Mouse (Mus musculus) left cerebral cortex, postnatal 10 days (tissue): ENCODE results near the gene Ntn5. TPM values are rescaled to one million over a fixed set of nuclear protein-coding genes. Genes with fewer than 3 reads are reported as not detected.

Experiments used
- DNase-seq, 2 experiments: peaks; one replicate each; pipeline ENCODE4 v3.0.0; 2021 to 2022; ENCODE audit warnings: low spot score in 2 of 2, mixed read lengths in 1 of 2; ENCODE audit errors: extremely low spot score in 1 of 2
- intact Hi-C: fragments of 180-260 bp; cut with DNase I; formaldehyde crosslinking; loops from one replicate; pipeline ENCODE4 v1.15.1; 2025
- total RNA-seq, 2 experiments: library from RNA; stranded (reverse); gene quantifications; 2 replicates each; pipeline ENCODE4 v1.2.3; 2021

The Ntn5 gene
- total RNA-seq, 2 experiments from 2014 or later: 0.45 to 0.47 TPM

- intact Hi-C loops: loop anchor here (10.0 kb wide), 1 partner anchor 214 kb away; no protein-coding TSS in a partner anchor
- DNase-seq: no peak
Measured at GRCm38 (mm10) chr7:45689099-45689498, 5.3 kb downstream of the Ntn5 start.

- DNase-seq: no peak
- intact Hi-C loops: loop anchor here (5.0 to 10.0 kb wide), 2 partner anchors 82 to 215 kb away; no protein-coding TSS in a partner anchor
Measured at GRCm38 (mm10) chr7:45689800-45690199, 6.0 kb downstream of the Ntn5 start.

- no peak for DNase-seq
- intact Hi-C loops: loop anchor here (5.0 kb wide), 1 partner anchor 85 kb away; no protein-coding TSS in a partner anchor
Measured at GRCm38 (mm10) chr7:45692364-45692763, 8.5 kb downstream of the Ntn5 start.

- peak in 1 of 2 experiments; percentile 36 for DNase-seq
- intact Hi-C loops: loop anchor here (5.0 kb wide), 1 partner anchor 87 kb away; no protein-coding TSS in a partner anchor
Measured at GRCm38 (mm10) chr7:45693921-45694591, 10.2 kb downstream of the Ntn5 start, which contains the start of gene Sec1. TSS of gene Sec1 (minus strand) at chr7:45694402.

GRCm38 (mm10) chr7:45695098-45695497 is 11.3 kb downstream of the Ntn5 start:
- no peak for DNase-seq
- intact Hi-C loops: no loop called here

- DNase-seq: no peak
- intact Hi-C loops: no loop called here
Measured at GRCm38 (mm10) chr7:45697894-45698293, 14.1 kb downstream of the Ntn5 start.

- intact Hi-C loops: no loop called here
Measured at GRCm38 (mm10) chr7:45699523-45700141, 15.8 kb downstream of the Ntn5 start, which contains the start of gene Car11. TSS of gene Car11 (plus strand) at chr7:45699843.

GRCm38 (mm10) chr7:45700301-45701015 is 16.6 kb downstream of the Ntn5 start:
- intact Hi-C loops: no loop called here
- peak in 1 of 2 experiments; percentile 80 for DNase-seq

More at GRCm38 (mm10) chr7:45699523-45700141, 15.8 kb downstream of the Ntn5 start, which contains the start of gene Car11:
- peak in 1 of 2 experiments; percentile 74 for DNase-seq

GRCm38 (mm10) chr7:45701072-45701471 is 17.2 kb downstream of the Ntn5 start:
- intact Hi-C loops: no loop called here
- DNase-seq: no peak

- intact Hi-C loops: no loop called here
- DNase-seq: no peak
Measured at GRCm38 (mm10) chr7:45701607-45702006, 17.8 kb downstream of the Ntn5 start.

GRCm38 (mm10) chr7:45702316-45702715 is 18.5 kb downstream of the Ntn5 start:
- no peak for DNase-seq
- intact Hi-C loops: no loop called here

GRCm38 (mm10) chr7:45702809-45703520 is 19.1 kb downstream of the Ntn5 start:
- DNase-seq: no peak
- intact Hi-C loops: no loop called here

- DNase-seq: peak in 1 of 2 experiments; percentile 65
- intact Hi-C loops: no loop called here
Measured at GRCm38 (mm10) chr7:45703521-45704033, 19.8 kb downstream of the Ntn5 start.

- intact Hi-C loops: no loop called here
Measured at GRCm38 (mm10) chr7:45704046-45704559, 20.3 kb downstream of the Ntn5 start.

GRCm38 (mm10) chr7:45704730-45705442 is 21.1 kb downstream of the Ntn5 start, which contains the start of gene Dbp:
TSS of gene Dbp (plus strand) at chr7:45705088.
- intact Hi-C loops: no loop called here
- peak; percentile 99 to 100 for DNase-seq

More at GRCm38 (mm10) chr7:45704046-45704559, 20.3 kb downstream of the Ntn5 start:
- peak; percentile 80 to 84 for DNase-seq

- intact Hi-C loops: no loop called here
- DNase-seq: peak in 1 of 2 experiments; percentile 71
Measured at GRCm38 (mm10) chr7:45705443-45705864, 21.6 kb downstream of the Ntn5 start.

GRCm38 (mm10) chr7:45705873-45706281 is 22.1 kb downstream of the Ntn5 start:
- DNase-seq: peak in 1 of 2 experiments; percentile 95
- intact Hi-C loops: no loop called here
